Mouse (Mus musculus) naive thymus-derived CD4-positive, alpha-beta T cell, adult 2 months (primary cell): ENCODE data around the gene Capn11.

Experiments
- DNase-seq: peaks from one replicate; pipeline ENCODE4 v3.0.0-alpha.2; 2011; ENCODE audit warnings: low read depth

The Capn11 gene

GRCm38 (mm10) chr17:45682843-45683242 lies 23.7 kb upstream of the Capn11 start:
- no peak for DNase-seq

- DNase-seq, result peak; percentile 55
Measured at GRCm38 (mm10) chr17:45681588-45681987, 22.5 kb upstream of the Capn11 start.

- no peak for DNase-seq
Measured at GRCm38 (mm10) chr17:45680391-45680980, 21.4 kb upstream of the Capn11 start.

GRCm38 (mm10) chr17:45678106-45678505 lies 19.0 kb upstream of the Capn11 start:
- DNase-seq, result peak; percentile 85

GRCm38 (mm10) chr17:45672598-45672997 lies 13.5 kb upstream of the Capn11 start:
- no peak for DNase-seq

- no peak for DNase-seq
Measured at GRCm38 (mm10) chr17:45671821-45672220, 12.7 kb upstream of the Capn11 start.

- no peak for DNase-seq
Measured at GRCm38 (mm10) chr17:45667986-45668385, 8.9 kb upstream of the Capn11 start.

GRCm38 (mm10) chr17:45667481-45667880 lies 8.4 kb upstream of the Capn11 start:
- DNase-seq, result no peak

- DNase-seq, result no peak
Measured at GRCm38 (mm10) chr17:45666091-45666490, 7.0 kb upstream of the Capn11 start.

- no peak for DNase-seq
Measured at GRCm38 (mm10) chr17:45664608-45665007, 5.5 kb upstream of the Capn11 start.

GRCm38 (mm10) chr17:45663106-45663919 lies 4.2 kb upstream of the Capn11 start:
- DNase-seq, result peak; percentile 87

GRCm38 (mm10) chr17:45655820-45656219 lies 3.3 kb downstream of the Capn11 start:
- DNase-seq, result no peak

GRCm38 (mm10) chr17:45653233-45653632 lies 5.9 kb downstream of the Capn11 start:
- no peak for DNase-seq

- DNase-seq, result no peak
Measured at GRCm38 (mm10) chr17:45644185-45644584, 14.9 kb downstream of the Capn11 start.

- DNase-seq, result peak; percentile 78
Measured at GRCm38 (mm10) chr17:45642701-45643100, 16.4 kb downstream of the Capn11 start.

GRCm38 (mm10) chr17:45641981-45642380 lies 17.1 kb downstream of the Capn11 start:
- no peak for DNase-seq

GRCm38 (mm10) chr17:45638596-45639295 lies 20.4 kb downstream of the Capn11 start:
- no peak for DNase-seq

GRCm38 (mm10) chr17:45634033-45634432 lies 25.1 kb downstream of the Capn11 start:
- DNase-seq, result no peak

- DNase-seq, result peak; percentile 41
Measured at GRCm38 (mm10) chr17:45631940-45632339, 27.2 kb downstream of the Capn11 start.

GRCm38 (mm10) chr17:45630992-45631391 lies 28.1 kb downstream of the Capn11 start:
- DNase-seq, result no peak

GRCm38 (mm10) chr17:45629861-45630694 lies 29.0 kb downstream of the Capn11 start:
- peak; percentile 81 for DNase-seq
